Mouse (Mus musculus): ENCODE results near the gene Snx6. TPM values are rescaled to one million over a fixed set of nuclear protein-coding genes. Genes with fewer than 3 reads are reported as not detected.
"Not testable (repeated sequence)": the region's sequence is repeated elsewhere in the genome, so short reads cannot be mapped to it uniquely, and the experiment has no call there.

The Snx6 gene
- polyA plus RNA-seq, 2 experiments, result 90.0 to 173 TPM

GRCm38 (mm10) chr12:54709691-54710493 is 85.6 kb downstream of the Snx6 start:
- not testable (repeated sequence) for H3K27me3 ChIP-seq (ENCODE audit: control insufficient read depth, insufficient read depth, low read length); DNase-seq (ENCODE audit: low spot score); H3K36me3 ChIP-seq (ENCODE audit: control insufficient read depth, insufficient read depth, low read length); H3K4me2 ChIP-seq (replicated peaks; ENCODE audit: low read depth, low read length, severe bottlenecking); H3K27ac ChIP-seq (replicated peaks; ENCODE audit: low read depth, low read length); H3K9me3 ChIP-seq (ENCODE audit: control insufficient read depth, low read length); H3K4me3 ChIP-seq (replicated peaks; ENCODE audit: low read length); H3K4me1 ChIP-seq (ENCODE audit: control insufficient read depth, insufficient read depth, low read length); H3K9ac ChIP-seq (ENCODE audit: low read depth, low read length, severe bottlenecking)
- WGBS, result 0% methylated on average over 8 of the region's 44 CpGs
- peak; percentile 60 for ATAC-seq (ENCODE audit: low FRiP score, low read depth)

- H3K4me3 ChIP-seq (replicated peaks; ENCODE audit: low read length), result no peak overlapping the region
- H3K9ac ChIP-seq (ENCODE audit: low read depth, low read length, severe bottlenecking), result no peak overlapping the region
- H3K9me3 ChIP-seq (ENCODE audit: control insufficient read depth, low read length), result no peaks in the 10 kb centered on the region
- ATAC-seq (ENCODE audit: low FRiP score, low read depth) (no peak), DNase-seq (ENCODE audit: low spot score) (no peak)
- no peak overlapping the region for H3K27ac ChIP-seq (replicated peaks; ENCODE audit: low read depth, low read length)
- 62% methylated on average over 7 of the region's 7 CpGs for WGBS
- H3K27me3 ChIP-seq (ENCODE audit: control insufficient read depth, insufficient read depth, low read length), result no peaks in the 10 kb centered on the region
- peaks cover 4% of the 10 kb centered on the region; the same call in 1 of the 2 replicates for H3K4me1 ChIP-seq (ENCODE audit: control insufficient read depth, insufficient read depth, low read length)
- H3K4me2 ChIP-seq (replicated peaks; ENCODE audit: low read depth, low read length, severe bottlenecking), result no peak overlapping the region
- no peaks in the 10 kb centered on the region for H3K36me3 ChIP-seq (ENCODE audit: control insufficient read depth, insufficient read depth, low read length)
- no peak for TF ChIP-seq POLR2A (IDR thresholded peaks at IDR 0.05; ENCODE audit: borderline replicate concordance, extremely low read depth, insufficient read depth, insufficient read length)
Observed at GRCm38 (mm10) chr12:54699394-54699793, 96.1 kb downstream of the Snx6 start.

GRCm38 (mm10) chr12:54697791-54698250 is 97.7 kb downstream of the Snx6 start:
- no peak for TF ChIP-seq POLR2A (IDR thresholded peaks at IDR 0.05; ENCODE audit: borderline replicate concordance, extremely low read depth, insufficient read depth, insufficient read length)
- H3K4me1 ChIP-seq (ENCODE audit: control insufficient read depth, insufficient read depth, low read length), result peaks cover 4% of the 10 kb centered on the region; the same call in 1 of the 2 replicates
- H3K9me3 ChIP-seq (ENCODE audit: control insufficient read depth, low read length), result no peaks in the 10 kb centered on the region
- ATAC-seq (ENCODE audit: low FRiP score, low read depth) (no peak), DNase-seq (ENCODE audit: low spot score) (no peak)
- H3K27ac ChIP-seq (replicated peaks; ENCODE audit: low read depth, low read length), result no peak overlapping the region
- H3K9ac ChIP-seq (ENCODE audit: low read depth, low read length, severe bottlenecking), result no peak overlapping the region
- H3K4me3 ChIP-seq (replicated peaks; ENCODE audit: low read length), result no peak overlapping the region
- H3K4me2 ChIP-seq (replicated peaks; ENCODE audit: low read depth, low read length, severe bottlenecking), result no peak overlapping the region
- no peaks in the 10 kb centered on the region for H3K27me3 ChIP-seq (ENCODE audit: control insufficient read depth, insufficient read depth, low read length)
- 56% methylated on average over 6 of the region's 6 CpGs for WGBS
- no peaks in the 10 kb centered on the region for H3K36me3 ChIP-seq (ENCODE audit: control insufficient read depth, insufficient read depth, low read length)

- no peak overlapping the region for H3K27ac ChIP-seq (replicated peaks; ENCODE audit: low read depth, low read length)
- no peak overlapping the region for H3K4me3 ChIP-seq (replicated peaks; ENCODE audit: low read length)
- ATAC-seq (ENCODE audit: low FRiP score, low read depth), result peak; percentile 72; the same call in 1 of the 2 replicates
Observed at GRCm38 (mm10) chr12:54697003-54697597, 98.4 kb downstream of the Snx6 start.

More at GRCm38 (mm10) chr12:54697003-54697597, 98.4 kb downstream of the Snx6 start:
- H3K9me3 ChIP-seq (ENCODE audit: control insufficient read depth, low read length), result no peaks in the 10 kb centered on the region
- peak; percentile 44; the same call in 1 of the 2 replicates for TF ChIP-seq POLR2A (IDR thresholded peaks at IDR 0.05; ENCODE audit: borderline replicate concordance, extremely low read depth, insufficient read depth, insufficient read length)
- no peak overlapping the region for H3K9ac ChIP-seq (ENCODE audit: low read depth, low read length, severe bottlenecking)
- 5% methylated on average over 7 of the region's 7 CpGs for WGBS
- peaks cover 5% of the 10 kb centered on the region for H3K36me3 ChIP-seq (ENCODE audit: control insufficient read depth, insufficient read depth, low read length)
- no peaks in the 10 kb centered on the region for H3K27me3 ChIP-seq (ENCODE audit: control insufficient read depth, insufficient read depth, low read length)
- peak; percentile 23 for DNase-seq (ENCODE audit: low spot score)
- H3K4me2 ChIP-seq (replicated peaks; ENCODE audit: low read depth, low read length, severe bottlenecking), result no peak overlapping the region
- peaks cover 4% of the 10 kb centered on the region; the same call in 1 of the 2 replicates for H3K4me1 ChIP-seq (ENCODE audit: control insufficient read depth, insufficient read depth, low read length)

Other genes starting within 250 kb of the Snx6 start
- 132 and 134 TPM in 2 replicates for gene Sptssa, start 139.1 kb downstream of the Snx6 start, polyA plus RNA-seq (2012; rRNA removed)
- gene Sptssa, start 139.1 kb downstream of the Snx6 start, polyA plus RNA-seq (2014; fragmentation: Nextera tagmentation; extraction: Ambion mirVana), result 227 and 228 TPM in 2 replicates
- gene Eapp, start 99.8 kb downstream of the Snx6 start, polyA plus RNA-seq (2012; rRNA removed), result 13.2 and 19.5 TPM in 2 replicates
- 64.3 and 68.7 TPM in 2 replicates for gene Eapp, start 99.8 kb downstream of the Snx6 start, polyA plus RNA-seq (2014; fragmentation: Nextera tagmentation; extraction: Ambion mirVana)
- gene Cfl2, start 67.2 kb upstream of the Snx6 start, polyA plus RNA-seq (2012; rRNA removed), result 68.9 and 70.9 TPM in 2 replicates
- 183 and 228 TPM in 2 replicates for gene Cfl2, start 67.2 kb upstream of the Snx6 start, polyA plus RNA-seq (2014; fragmentation: Nextera tagmentation; extraction: Ambion mirVana)
- not detected in 2 replicates for gene Gm20403, start 190.8 kb upstream of the Snx6 start, polyA plus RNA-seq (2012; rRNA removed)
- gene Gm20403, start 190.8 kb upstream of the Snx6 start, polyA plus RNA-seq (2014; fragmentation: Nextera tagmentation; extraction: Ambion mirVana), result not detected in 2 replicates
- gene Baz1a, start 218.6 kb upstream of the Snx6 start, polyA plus RNA-seq (2012; rRNA removed), result 10.9 and 13.3 TPM in 2 replicates
- gene Baz1a, start 218.6 kb upstream of the Snx6 start, polyA plus RNA-seq (2014; fragmentation: Nextera tagmentation; extraction: Ambion mirVana), result 17.9 and 19.6 TPM in 2 replicates